Mouse (Mus musculus): ENCODE measurements around the gene Foxp1. TPM values are rescaled to one million over a fixed set of nuclear protein-coding genes. Genes with fewer than 3 reads are reported as not detected.

Gene Foxp1
- polyA plus RNA-seq, 1 experiment from 2014 or later = 38.0 TPM

DNA sequence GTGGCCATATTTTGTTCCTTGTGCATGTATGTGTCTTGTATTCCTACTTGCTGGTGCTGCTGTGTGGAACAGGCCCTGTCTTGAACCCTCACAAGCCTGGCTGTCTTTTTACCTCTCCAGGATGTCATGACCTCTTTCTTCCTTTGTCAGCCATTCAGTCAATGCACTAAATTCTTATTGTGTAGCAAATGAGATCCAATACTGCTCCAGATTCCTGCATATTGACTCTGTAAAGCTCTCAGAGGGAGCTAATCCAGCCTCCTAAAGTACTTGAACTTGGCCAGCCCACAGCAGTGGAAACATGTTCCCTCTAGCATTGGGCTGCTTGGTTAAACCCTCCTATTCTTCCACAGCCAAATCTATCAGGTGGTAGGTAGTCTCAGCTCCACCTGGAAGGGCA lies 281.8 kb downstream of the Foxp1 start:
- H3K9ac ChIP-seq (ENCODE audit: low read depth, low read length) = no peak overlapping the region

DNA sequence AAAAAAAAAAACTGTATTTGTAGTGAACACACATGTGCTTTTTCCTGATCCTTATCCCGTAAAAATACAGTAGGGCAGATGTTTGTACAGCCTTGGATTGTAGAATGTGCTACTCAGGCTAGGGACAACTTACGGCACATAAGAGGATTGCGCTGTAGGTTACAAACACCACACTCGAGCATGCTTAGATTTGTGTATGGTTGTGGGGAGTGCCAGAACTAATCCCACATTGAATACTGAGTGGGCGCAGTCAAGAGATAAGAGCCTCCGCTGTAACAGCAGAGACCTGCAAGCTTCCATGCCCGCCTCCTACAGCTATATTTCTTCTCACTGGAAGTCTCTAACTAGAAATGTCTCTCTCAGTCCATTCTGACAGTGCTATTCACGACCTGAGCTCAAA lies 286.9 kb downstream of the Foxp1 start:
- whole genome bisulfite sequencing = 73% methylated on average over 8 of the region's 8 CpGs
- H3K4me1 ChIP-seq (replicated peaks; ENCODE audit: insufficient read depth, low read length) = no peaks in the 10 kb centered on the region
- H3K9ac ChIP-seq (ENCODE audit: low read depth, low read length) = no peak overlapping the region
- no peaks in the 10 kb centered on the region for H3K36me3 ChIP-seq (ENCODE audit: insufficient read depth, low read length)
- no peak for TF ChIP-seq CTCF (IDR thresholded peaks at IDR 0.05; ENCODE audit: low read depth)
- no peak for ATAC-seq (replicated peaks; ENCODE audit: low FRiP score, low read depth)
- no peaks in the 10 kb centered on the region for H3K27me3 ChIP-seq (ENCODE audit: insufficient read depth, low read length)
- H3K4me2 ChIP-seq (ENCODE audit: low read length) = no peak overlapping the region
- H3K27ac ChIP-seq = no peak overlapping the region
- H3K4me3 ChIP-seq (replicated peaks; ENCODE audit: low read depth, low read length) = no peak overlapping the region
- no peaks in the 10 kb centered on the region for H3K9me3 ChIP-seq (replicated peaks; ENCODE audit: low read length)
- no peak for DNase-seq (ENCODE audit: low spot score)

More for the DNA sequence above, 281.8 kb downstream of the Foxp1 start:
- Histone ChIP-seq H3K27me3 (ENCODE audit: insufficient read depth, low read length) (no peaks in the 10 kb centered on the region), H3K4me2 (ENCODE audit: low read length) (no peak overlapping the region), H3K9me3 (replicated peaks; ENCODE audit: low read length) (no peaks in the 10 kb centered on the region), H3K4me1 (replicated peaks; ENCODE audit: insufficient read depth, low read length) (no peaks in the 10 kb centered on the region), H3K27ac (no peak overlapping the region), H3K4me3 (replicated peaks; ENCODE audit: low read depth, low read length) (no peak overlapping the region), H3K36me3 (ENCODE audit: insufficient read depth, low read length) (no peaks in the 10 kb centered on the region)
- no peak for TF ChIP-seq CTCF (IDR thresholded peaks at IDR 0.05; ENCODE audit: low read depth)
- DNase-seq (ENCODE audit: low spot score) = no peak
- no peak for ATAC-seq (replicated peaks; ENCODE audit: low FRiP score, low read depth)

DNA sequence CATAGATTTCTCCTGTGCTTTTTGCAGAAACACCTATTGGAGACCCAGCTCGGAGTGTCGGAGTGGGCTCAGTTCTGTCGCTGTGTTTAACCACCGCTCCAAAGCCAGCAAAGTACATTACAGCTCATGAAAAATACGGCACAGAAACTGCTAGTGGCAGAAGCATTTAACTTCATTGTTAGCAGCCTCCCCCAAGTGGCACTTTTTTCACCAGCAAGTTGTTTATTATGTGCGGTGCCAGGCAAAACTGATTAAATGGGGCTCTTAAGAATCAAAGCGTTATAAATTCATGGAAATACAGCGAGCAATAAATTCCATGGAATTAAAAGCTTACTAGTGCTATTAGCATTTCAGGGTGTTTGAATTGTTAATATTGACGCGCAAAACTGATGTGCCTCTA lies 289.1 kb downstream of the Foxp1 start:
- WGBS = 83% methylated on average over 10 of the region's 10 CpGs

DNA sequence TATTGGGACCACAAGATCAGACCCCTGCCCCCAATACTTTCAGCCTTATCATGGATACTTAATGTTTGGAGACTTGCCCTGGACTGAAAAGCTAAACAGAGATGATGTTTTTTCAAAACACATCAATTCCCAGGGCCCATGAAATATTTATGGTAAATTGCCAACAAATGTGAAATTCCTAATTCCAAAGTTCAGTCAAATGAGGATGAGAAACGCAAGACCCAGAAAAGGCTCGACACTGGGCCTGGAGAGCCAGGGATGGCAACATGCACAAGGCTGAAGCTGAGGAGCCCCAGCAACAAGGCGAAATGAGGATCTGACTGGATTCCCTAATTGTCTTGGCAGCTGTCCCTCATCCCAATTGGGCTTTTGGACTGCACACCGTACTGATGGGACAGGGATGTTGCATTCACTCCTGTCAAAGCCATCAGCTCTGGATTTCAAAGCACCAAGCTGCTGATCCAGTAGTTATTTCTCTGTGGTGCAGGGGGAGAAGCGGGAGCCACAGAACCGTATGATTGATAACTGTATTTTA lies 294.1 kb downstream of the Foxp1 start:
- no peaks in the 10 kb centered on the region for H3K27me3 ChIP-seq (ENCODE audit: insufficient read depth, low read length)
- WGBS = 89% methylated on average over 6 of the region's 6 CpGs
- no peak for ATAC-seq (replicated peaks; ENCODE audit: low FRiP score, low read depth)
- H3K36me3 ChIP-seq (ENCODE audit: insufficient read depth, low read length) = no peaks in the 10 kb centered on the region
- H3K27ac ChIP-seq = no peak overlapping the region
- no peak overlapping the region for H3K9ac ChIP-seq (ENCODE audit: low read depth, low read length)
- TF ChIP-seq CTCF (IDR thresholded peaks at IDR 0.05; ENCODE audit: low read depth) = no peak
- H3K4me2 ChIP-seq (ENCODE audit: low read length) = no peak overlapping the region
- no peak overlapping the region for H3K4me3 ChIP-seq (replicated peaks; ENCODE audit: low read depth, low read length)
- no peak for DNase-seq (ENCODE audit: low spot score)
- H3K9me3 ChIP-seq (replicated peaks; ENCODE audit: low read length) = no peaks in the 10 kb centered on the region
- H3K4me1 ChIP-seq (replicated peaks; ENCODE audit: insufficient read depth, low read length) = no peaks in the 10 kb centered on the region

More for the DNA sequence above, 289.1 kb downstream of the Foxp1 start:
- Histone ChIP-seq H3K27ac (no peak overlapping the region), H3K4me3 (replicated peaks; ENCODE audit: low read depth, low read length) (no peak overlapping the region), H3K9ac (ENCODE audit: low read depth, low read length) (no peak overlapping the region), H3K9me3 (replicated peaks; ENCODE audit: low read length) (no peaks in the 10 kb centered on the region), H3K4me1 (replicated peaks; ENCODE audit: insufficient read depth, low read length) (no peaks in the 10 kb centered on the region), H3K36me3 (ENCODE audit: insufficient read depth, low read length) (no peaks in the 10 kb centered on the region), H3K27me3 (ENCODE audit: insufficient read depth, low read length) (no peaks in the 10 kb centered on the region), H3K4me2 (ENCODE audit: low read length) (no peak overlapping the region)
- ATAC-seq (replicated peaks; ENCODE audit: low FRiP score, low read depth) = no peak
- DNase-seq (ENCODE audit: low spot score) = no peak
- no peak for TF ChIP-seq CTCF (IDR thresholded peaks at IDR 0.05; ENCODE audit: low read depth)

DNA sequence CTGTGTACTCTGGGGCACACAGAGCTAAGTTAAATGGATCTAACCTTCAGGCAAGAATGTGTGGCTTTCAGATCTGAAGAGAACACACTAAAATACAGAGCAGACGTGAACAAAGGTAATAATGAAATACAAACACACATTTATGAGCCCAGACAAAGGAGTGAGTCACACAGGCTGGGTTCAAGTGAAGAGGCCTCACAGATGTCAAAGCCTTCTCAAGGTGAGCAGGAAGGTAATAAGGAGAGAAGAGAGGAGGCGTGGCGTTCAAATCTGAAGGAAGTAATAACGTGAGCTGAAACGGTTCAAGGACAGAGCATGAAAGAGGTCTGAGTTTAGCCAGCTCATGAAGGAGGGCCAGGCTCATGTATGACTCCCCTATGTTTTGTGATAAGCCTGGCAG lies 301.4 kb downstream of the Foxp1 start:
- 86% methylated on average over 5 of the region's 5 CpGs for WGBS

DNA sequence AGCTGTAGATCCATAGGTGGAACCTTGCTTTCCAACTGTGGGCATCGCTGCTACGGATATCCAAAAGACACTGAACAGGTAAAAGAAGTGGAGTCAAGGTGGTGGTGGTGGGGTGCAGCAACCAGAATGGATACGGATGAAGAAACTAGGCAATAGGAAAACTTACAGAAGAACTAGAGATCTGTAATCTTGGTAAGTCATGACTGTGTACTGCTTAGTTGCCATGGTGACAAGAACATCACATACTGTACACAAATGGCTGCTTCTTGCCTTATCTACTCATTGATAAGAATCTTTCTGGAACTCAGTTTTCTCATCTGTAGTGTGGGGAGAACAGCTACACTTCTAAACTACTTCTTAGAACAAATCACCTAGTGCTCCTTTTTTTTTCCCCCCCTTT lies 302.0 kb downstream of the Foxp1 start:
- Histone ChIP-seq H3K4me3 (replicated peaks; ENCODE audit: low read depth, low read length) (no peak overlapping the region), H3K27me3 (ENCODE audit: insufficient read depth, low read length) (no peaks in the 10 kb centered on the region), H3K27ac (no peak overlapping the region), H3K4me2 (ENCODE audit: low read length) (no peak overlapping the region), H3K36me3 (ENCODE audit: insufficient read depth, low read length) (no peaks in the 10 kb centered on the region), H3K4me1 (replicated peaks; ENCODE audit: insufficient read depth, low read length) (no peaks in the 10 kb centered on the region), H3K9ac (ENCODE audit: low read depth, low read length) (no peak overlapping the region), H3K9me3 (replicated peaks; ENCODE audit: low read length) (no peaks in the 10 kb centered on the region)
- TF ChIP-seq CTCF (IDR thresholded peaks at IDR 0.05; ENCODE audit: low read depth) = no peak
- ATAC-seq (replicated peaks; ENCODE audit: low FRiP score, low read depth) (no peak), DNase-seq (ENCODE audit: low spot score) (no peak)
- WGBS = 98% methylated on average over 3 of the region's 3 CpGs

More for the DNA sequence above, 301.4 kb downstream of the Foxp1 start:
- no peak for ATAC-seq (replicated peaks; ENCODE audit: low FRiP score, low read depth)
- Histone ChIP-seq H3K4me3 (replicated peaks; ENCODE audit: low read depth, low read length) (no peak overlapping the region), H3K27me3 (ENCODE audit: insufficient read depth, low read length) (no peaks in the 10 kb centered on the region), H3K9me3 (replicated peaks; ENCODE audit: low read length) (no peaks in the 10 kb centered on the region), H3K27ac (no peak overlapping the region), H3K4me2 (ENCODE audit: low read length) (no peak overlapping the region), H3K36me3 (ENCODE audit: insufficient read depth, low read length) (no peaks in the 10 kb centered on the region), H3K9ac (ENCODE audit: low read depth, low read length) (no peak overlapping the region), H3K4me1 (replicated peaks; ENCODE audit: insufficient read depth, low read length) (no peaks in the 10 kb centered on the region)
- TF ChIP-seq CTCF (IDR thresholded peaks at IDR 0.05; ENCODE audit: low read depth) = no peak
- DNase-seq (ENCODE audit: low spot score) = no peak

DNA sequence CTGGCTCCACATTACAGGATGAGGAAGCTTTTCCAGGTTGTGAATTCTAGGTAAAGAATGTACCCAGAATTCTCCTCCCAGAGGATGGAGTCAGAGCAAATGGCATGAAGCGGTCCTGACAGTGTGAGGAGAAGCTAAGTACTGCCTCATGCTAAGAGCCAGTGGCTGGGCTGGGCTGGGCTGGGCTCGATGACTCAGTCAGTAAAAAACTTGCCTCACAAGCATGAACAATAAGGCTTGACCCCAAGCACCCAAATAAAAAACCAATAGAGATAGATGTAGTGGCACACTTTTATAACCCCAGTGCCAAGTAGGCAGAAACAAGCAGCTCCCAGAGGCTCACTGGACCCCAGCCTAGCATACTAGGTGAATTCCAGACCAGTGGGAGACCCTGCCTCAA lies 304.7 kb downstream of the Foxp1 start:
- ATAC-seq (replicated peaks; ENCODE audit: low FRiP score, low read depth) = no peak
- H3K4me1 ChIP-seq (replicated peaks; ENCODE audit: insufficient read depth, low read length) = no peaks in the 10 kb centered on the region
- DNase-seq (ENCODE audit: low spot score) = no peak
- no peak for TF ChIP-seq CTCF (IDR thresholded peaks at IDR 0.05; ENCODE audit: low read depth)
- no peak overlapping the region for H3K9ac ChIP-seq (ENCODE audit: low read depth, low read length)
- no peaks in the 10 kb centered on the region for H3K27me3 ChIP-seq (ENCODE audit: insufficient read depth, low read length)
- H3K4me2 ChIP-seq (ENCODE audit: low read length) = no peak overlapping the region
- no peak overlapping the region for H3K27ac ChIP-seq
- no peak overlapping the region for H3K4me3 ChIP-seq (replicated peaks; ENCODE audit: low read depth, low read length)
- WGBS = 82% methylated on average over 2 of the region's 2 CpGs
- H3K9me3 ChIP-seq (replicated peaks; ENCODE audit: low read length) = no peaks in the 10 kb centered on the region
- H3K36me3 ChIP-seq (ENCODE audit: insufficient read depth, low read length) = no peaks in the 10 kb centered on the region
